Mouse (Mus musculus) hindbrain, postnatal 0 days (tissue): ENCODE results near the gene Rdh1. TPM values are rescaled to one million over a fixed set of nuclear protein-coding genes. Genes with fewer than 3 reads are reported as not detected.
A peak's percentile ranks its signal among the peaks of the same experiment; 100 is the strongest.

Experiments used
- ATAC-seq: fragments of 200-750 bp; cut with Nextera tagmentation; 2 replicates; pipeline ENCODE4 v1.8.0; 2017; ENCODE audit warnings: mild to moderate bottlenecking, moderate TSS enrichment, moderate library complexity
- DNase-seq: peaks from one replicate; pipeline ENCODE4 v3.0.0-alpha.2; 2015; ENCODE audit warnings: low spot score
- H3K27ac ChIP-seq: fragments of 300-500 bp; sonication (generic); 2 replicates; pipeline ENCODE4 v1.5.1; 2014; ENCODE audit warnings: mild to moderate bottlenecking
- H3K27me3 ChIP-seq: fragments of 300-500 bp; sonication (generic); 2 replicates; pipeline ENCODE4 v1.6.1; 2014; ENCODE audit warnings: low read length, mixed read lengths; ENCODE audit not compliant: insufficient read depth
- H3K36me3 ChIP-seq: fragments of 300-500 bp; sonication (generic); 2 replicates; pipeline ENCODE4 v1.6.1; 2014; ENCODE audit warnings: low read length, mixed read lengths; ENCODE audit not compliant: insufficient read depth
- H3K4me1 ChIP-seq: fragments of 300-500 bp; sonication (generic); 2 replicates; pipeline ENCODE4 v1.6.1; 2014; ENCODE audit warnings: antibody characterized with exemption, low read length, mixed read lengths; ENCODE audit not compliant: insufficient read depth
- H3K4me2 ChIP-seq: fragments of 300-500 bp; sonication (generic); 2 replicates; pipeline ENCODE4 v1.6.1; 2014; ENCODE audit warnings: low read depth, mild to moderate bottlenecking, low read length, moderate library complexity, mixed read lengths
- H3K4me3 ChIP-seq: fragments of 300-500 bp; sonication (generic); 2 replicates; pipeline ENCODE4 v1.5.1; 2014; ENCODE audit warnings: low read length
- H3K9ac ChIP-seq: fragments of 300-500 bp; sonication (generic); replicated peaks from 2 replicates; pipeline ENCODE4 v1.6.1; 2014; ENCODE audit warnings: mild to moderate bottlenecking, low read length, moderate library complexity, mixed read lengths
- H3K9me3 ChIP-seq: fragments of 300-500 bp; sonication (generic); 2 replicates; pipeline ENCODE4 v1.6.1; 2016; ENCODE audit warnings: low read length, mixed read lengths
- CTCF ChIP-seq: IDR thresholded peaks from 2 replicates; pipeline ENCODE4 v1.5.1; 2016; ENCODE audit warnings: antibody characterized with exemption, control low read depth, low read depth
- WGBS: fragments of 180-500 bp; shearing (Covaris S2); extraction: QIAGEN DNeasy Blood & Tissue Kit; methylation state at CpG from one replicate; pipeline ENCODE4 v1.1.7; 2014; 5-methylcytosine and 5-hydroxymethylcytosine counted together
- polyA plus RNA-seq: library from polyadenylated mRNA; unstranded; fragments of >200 nt; fragmentation: Nextera tagmentation; extraction: Ambion mirVana; gene quantifications from 2 replicates; pipeline ENCODE4 v1.2.1, GENCODE M21; 2015
- total RNA-seq: library from RNA; depleted of rRNA; stranded (reverse); fragments of >200 nt; gene quantifications from 2 replicates; pipeline ENCODE4 v1.2.3, GENCODE M21; 2014

Rdh1 gene
- total and polyA plus RNA-seq, 2 experiments from 2014 or later = not detected

- H3K9me3 ChIP-seq = no peaks in the 10 kb centered on the region
- no peaks in the 10 kb centered on the region for H3K27me3 ChIP-seq
- H3K4me3 ChIP-seq = no peak overlapping the region
- no peak overlapping the region for H3K9ac ChIP-seq
- no peak for TF ChIP-seq CTCF
- no peak overlapping the region for H3K27ac ChIP-seq
- DNase-seq = no peak
- 21% methylated on average over 2 of the region's 2 CpGs for WGBS
- no peak overlapping the region for H3K4me2 ChIP-seq
- 0 out of 2 replicates have a peak, but pooled peaks cover 6% of the 10 kb centered on the region for H3K4me1 ChIP-seq
- no peak for ATAC-seq
- peaks cover 10% of the 10 kb centered on the region for H3K36me3 ChIP-seq
Measured at GRCm38 (mm10) chr10:127737552-127737951, 22.0 kb upstream of the Rdh1 start.

- H3K36me3 ChIP-seq = peaks cover 18% of the 10 kb centered on the region
- H3K9ac ChIP-seq = no peak overlapping the region
- 50% methylated on average over 13 of the region's 13 CpGs for WGBS
- ATAC-seq (no peak), DNase-seq (peak; percentile 57)
- peak; percentile 74 for TF ChIP-seq CTCF
- 0 out of 2 replicates have a peak, but pooled peaks cover 6% of the 10 kb centered on the region for H3K4me1 ChIP-seq
- H3K27me3 ChIP-seq = no peaks in the 10 kb centered on the region
- H3K9me3 ChIP-seq = no peaks in the 10 kb centered on the region
- peak overlapping the region; percentile 65; the same call in 1 of the 2 replicates for H3K4me2 ChIP-seq
- H3K27ac ChIP-seq = no peak overlapping the region
- H3K4me3 ChIP-seq = no peak overlapping the region
Measured at GRCm38 (mm10) chr10:127738151-127738882, 21.2 kb upstream of the Rdh1 start.

- ATAC-seq (peak; percentile 82), DNase-seq (peak; percentile 89)
- Histone ChIP-seq H3K27me3 (no peaks in the 10 kb centered on the region), H3K4me1 (0 out of 2 replicates have a peak, but pooled peaks cover 6% of the 10 kb centered on the region), H3K4me3 (peak within 1 kb of the TSS; percentile 76), H3K9me3 (no peaks in the 10 kb centered on the region), H3K36me3 (peaks cover 26% of the 10 kb centered on the region), H3K27ac (peak within 1 kb of the TSS; percentile 75), H3K9ac (peak within 1 kb of the TSS; percentile 89), H3K4me2 (peak within 1 kb of the TSS; percentile 65)
- WGBS = under 1% methylated on average over 50 of the region's 61 CpGs
- peak; percentile 36; the same call in 1 of the 2 replicates for TF ChIP-seq CTCF
Measured at GRCm38 (mm10) chr10:127739083-127739660, 20.3 kb upstream of the Rdh1 start, which contains the start of gene Zbtb39. Gene Zbtb39 (plus strand): TSS chr10:127739538.

GRCm38 (mm10) chr10:127739661-127740161 lies 19.8 kb upstream of the Rdh1 start:
- DNase-seq (no peak), ATAC-seq (peak; percentile 65)
- H3K36me3 ChIP-seq = peaks cover 31% of the 10 kb centered on the region
- H3K9me3 ChIP-seq = no peaks in the 10 kb centered on the region
- TF ChIP-seq CTCF = peak; percentile 8; the same call in 1 of the 2 replicates
- no peaks in the 10 kb centered on the region for H3K27me3 ChIP-seq
- 1% methylated on average over 36 of the region's 55 CpGs for WGBS
- peak overlapping the region; percentile 89 for H3K9ac ChIP-seq
- peak overlapping the region; percentile 75 for H3K27ac ChIP-seq
- H3K4me1 ChIP-seq = 0 out of 2 replicates have a peak, but pooled peaks cover 6% of the 10 kb centered on the region
- H3K4me3 ChIP-seq = peak overlapping the region; percentile 76
- H3K4me2 ChIP-seq = peak overlapping the region; percentile 65

GRCm38 (mm10) chr10:127744661-127745060 lies 14.9 kb upstream of the Rdh1 start:
- Histone ChIP-seq H3K27ac (no peak overlapping the region), H3K4me1 (0 out of 2 replicates have a peak, but pooled peaks cover 6% of the 10 kb centered on the region), H3K4me3 (no peak overlapping the region), H3K36me3 (peaks cover 39% of the 10 kb centered on the region), H3K27me3 (no peaks in the 10 kb centered on the region), H3K9me3 (no peaks in the 10 kb centered on the region), H3K9ac (no peak overlapping the region), H3K4me2 (no peak overlapping the region)
- 68% methylated on average over 5 of the region's 5 CpGs for WGBS
- peak; percentile 68 for TF ChIP-seq CTCF
- ATAC-seq (no peak), DNase-seq (peak; percentile 68)

GRCm38 (mm10) chr10:127745886-127746285 lies 13.6 kb upstream of the Rdh1 start:
- Histone ChIP-seq H3K9me3 (no peaks in the 10 kb centered on the region), H3K27ac (no peak overlapping the region), H3K9ac (no peak overlapping the region), H3K36me3 (peaks cover 39% of the 10 kb centered on the region), H3K27me3 (no peaks in the 10 kb centered on the region), H3K4me2 (no peak overlapping the region), H3K4me3 (no peak overlapping the region), H3K4me1 (no peaks in the 10 kb centered on the region)
- ATAC-seq = no peak
- WGBS = 81% methylated on average over 5 of the region's 5 CpGs
- no peak for DNase-seq
- TF ChIP-seq CTCF = no peak
